Mouse (Mus musculus) gastrocnemius, postnatal 4 days (tissue): ENCODE results near the gene Jazf1. TPM values are rescaled to one million over a fixed set of nuclear protein-coding genes. Genes with fewer than 3 reads are reported as not detected.

Experiments
- DNase-seq, 2 experiments: peaks; one replicate each; pipeline ENCODE4 v3.0.0; 2021 to 2022; ENCODE audit warnings: low spot score in 2 of 2, mixed read lengths in 2 of 2
- total RNA-seq, 2 experiments: library from RNA; stranded (reverse); gene quantifications; 2 replicates each; pipeline ENCODE4 v1.2.3; 2021

The Jazf1 gene
- total RNA-seq, 2 experiments from 2014 or later = 10.7 to 11.6 TPM

GRCm38 (mm10) chr6:52917471-52917870, 151.0 kb downstream of the Jazf1 start:
- no peak for DNase-seq

DNA sequence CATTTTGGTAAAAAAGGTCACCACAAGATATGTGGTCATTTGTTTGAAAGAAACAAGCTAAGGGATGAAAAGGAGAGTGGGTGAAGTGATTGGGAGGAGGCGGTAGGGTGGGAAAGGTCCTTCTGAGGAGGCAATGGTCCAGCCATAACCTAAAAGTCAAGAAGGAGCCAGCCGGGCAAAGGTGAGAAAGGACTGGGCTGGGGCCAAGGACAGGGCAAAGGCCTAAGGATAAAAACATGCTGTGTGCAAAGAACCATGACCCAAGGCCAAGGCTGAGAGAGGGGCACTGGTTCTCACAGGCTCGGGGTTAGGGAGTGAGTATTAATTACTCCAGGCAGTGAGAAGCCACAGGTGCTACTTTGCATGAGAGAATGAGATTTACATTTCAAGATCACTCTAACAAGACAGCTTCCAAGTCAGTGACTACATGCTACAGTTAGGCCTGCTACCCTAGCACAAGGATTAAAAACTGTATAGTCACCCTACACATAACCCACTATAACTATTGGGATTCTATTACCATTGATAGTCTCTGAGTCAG, 151.5 kb downstream of the Jazf1 start:
- no peak for DNase-seq

GRCm38 (mm10) chr6:52914921-52915320, 153.5 kb downstream of the Jazf1 start:
- DNase-seq = no peak

DNA sequence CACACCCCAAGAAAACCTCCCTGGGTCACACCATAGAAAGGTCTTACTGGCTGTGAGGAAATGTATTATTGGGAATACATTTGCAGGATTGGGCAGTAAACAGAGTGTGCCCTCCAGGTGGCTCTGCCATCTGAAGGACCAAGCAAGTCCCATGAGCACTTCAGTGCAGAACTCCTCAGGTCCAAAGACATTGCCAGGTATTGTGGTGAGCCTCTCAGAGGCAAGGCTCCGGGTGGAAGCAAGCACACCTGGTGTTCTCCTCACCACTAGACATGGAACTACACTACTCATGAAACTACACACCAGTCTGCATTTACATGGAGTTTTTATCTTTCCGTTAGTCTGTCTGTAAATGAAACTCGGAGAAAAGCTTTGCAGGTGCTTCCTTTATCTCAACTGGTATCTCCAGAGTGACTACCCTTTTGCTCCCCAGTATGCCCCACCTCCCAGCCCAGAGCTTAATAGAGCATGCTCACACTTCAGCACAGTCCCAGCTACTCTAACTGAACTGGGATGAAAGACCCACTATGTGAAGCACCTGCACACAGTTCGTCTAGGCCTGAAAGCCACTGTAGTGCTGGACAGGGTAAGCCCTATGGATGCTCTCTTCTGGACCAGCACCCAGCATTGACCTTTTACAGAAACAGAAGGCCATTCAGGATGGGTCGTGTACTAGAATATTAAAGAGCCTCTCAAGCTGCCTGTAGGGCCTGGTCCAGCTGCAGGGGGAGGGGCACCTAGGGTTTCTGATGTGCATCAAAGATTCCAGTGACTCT, 156.1 kb downstream of the Jazf1 start:
- DNase-seq = no peak

- DNase-seq = no peak
Measured at GRCm38 (mm10) chr6:52906801-52907200, 161.6 kb downstream of the Jazf1 start.

- DNase-seq = no peak
Measured at GRCm38 (mm10) chr6:52905100-52905499, 163.3 kb downstream of the Jazf1 start.

- DNase-seq = no peak
Measured at GRCm38 (mm10) chr6:52903226-52903960, 165.0 kb downstream of the Jazf1 start.

- no peak for DNase-seq
Measured at GRCm38 (mm10) chr6:52899574-52900245, 168.7 kb downstream of the Jazf1 start.

DNA sequence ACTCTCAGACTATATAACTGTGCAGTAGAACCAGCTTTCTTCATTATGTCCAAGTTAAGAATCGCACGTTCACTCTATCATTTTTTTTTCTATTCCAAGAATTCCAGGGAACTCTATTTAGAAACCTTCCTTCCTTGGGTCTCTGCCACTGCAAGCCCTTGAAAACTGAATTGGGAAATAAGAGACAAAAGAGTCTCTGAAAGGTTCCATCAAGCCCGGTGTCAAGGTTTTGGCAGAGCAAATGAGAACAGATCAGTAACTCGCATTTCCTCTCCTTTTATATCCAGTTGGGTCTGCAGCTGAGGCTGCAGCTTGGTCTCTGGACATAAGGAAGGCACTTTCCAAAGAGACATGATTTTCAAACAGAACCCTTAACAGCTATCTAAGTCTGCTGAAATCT, 173.4 kb downstream of the Jazf1 start:
- DNase-seq = no peak

DNA sequence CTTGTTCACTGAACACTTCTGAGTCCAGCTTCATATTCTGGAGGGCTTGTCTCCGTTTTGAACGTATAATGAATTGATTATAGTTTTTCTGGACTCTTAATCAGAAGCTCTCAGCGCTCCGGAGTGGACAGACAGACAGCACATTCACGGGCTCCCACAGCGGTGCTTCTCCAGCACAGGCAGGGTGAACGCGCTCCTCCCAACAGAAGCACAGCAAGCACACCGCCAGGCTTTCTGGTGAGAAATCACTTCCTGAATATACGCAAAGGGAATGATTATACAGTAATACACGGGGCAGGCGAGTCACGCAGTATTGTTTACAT, 174.0 kb downstream of the Jazf1 start:
- DNase-seq = no peak

- no peak for DNase-seq
Measured at GRCm38 (mm10) chr6:52893811-52894500, 174.5 kb downstream of the Jazf1 start.

GRCm38 (mm10) chr6:52892978-52893377, 175.5 kb downstream of the Jazf1 start:
- no peak for DNase-seq

DNA sequence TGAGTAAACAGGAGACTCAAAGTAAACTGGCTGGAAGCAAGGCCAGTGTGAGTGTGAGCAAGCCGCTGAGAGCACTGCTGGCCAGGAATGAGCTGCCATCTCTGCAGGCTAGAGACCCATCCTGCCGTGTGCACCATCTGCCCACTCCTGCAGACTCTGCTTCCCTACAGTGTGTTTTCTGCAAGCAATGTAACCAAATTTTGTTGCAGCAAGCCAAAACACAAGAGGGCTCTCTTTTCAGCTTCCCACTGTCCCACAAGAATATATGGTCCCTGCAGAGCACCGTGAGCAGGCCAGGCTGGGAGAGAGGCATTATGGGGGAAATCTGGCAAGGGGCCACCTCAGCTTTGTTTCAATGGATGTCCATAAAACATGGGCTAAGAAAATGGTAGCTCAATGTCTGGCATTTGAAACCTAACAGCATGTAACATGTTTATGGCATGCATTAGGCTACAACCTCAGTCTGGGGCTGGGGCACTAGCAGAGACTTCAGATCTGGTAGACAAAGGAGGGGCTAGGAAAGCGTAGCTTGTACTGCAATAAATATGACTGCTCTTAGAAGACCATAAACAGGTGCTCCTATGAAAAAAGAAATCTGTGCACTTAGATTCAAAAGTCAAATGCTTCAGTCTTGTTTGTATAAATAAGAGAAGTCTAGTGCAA, 180.8 kb downstream of the Jazf1 start:
- no peak for DNase-seq

DNA sequence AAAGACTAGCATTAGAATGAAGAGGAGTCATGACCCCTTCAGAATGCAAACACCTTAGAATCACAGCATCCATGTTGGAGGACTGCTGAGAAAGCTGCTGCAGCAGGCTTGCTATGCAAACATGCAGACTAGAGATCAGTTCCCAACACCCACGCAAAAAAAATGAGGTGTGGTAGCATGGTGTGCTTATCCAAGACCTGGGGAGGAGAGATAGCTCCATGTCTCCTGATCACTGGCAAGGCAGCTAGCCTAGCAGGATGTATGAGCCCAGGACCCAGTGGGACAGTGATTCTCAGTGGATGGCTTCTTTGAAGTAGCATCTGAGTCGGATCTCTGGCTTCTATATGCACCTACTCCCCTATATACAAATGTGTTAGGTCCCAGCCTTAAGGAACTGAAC, 184.7 kb downstream of the Jazf1 start:
- DNase-seq = no peak

DNA sequence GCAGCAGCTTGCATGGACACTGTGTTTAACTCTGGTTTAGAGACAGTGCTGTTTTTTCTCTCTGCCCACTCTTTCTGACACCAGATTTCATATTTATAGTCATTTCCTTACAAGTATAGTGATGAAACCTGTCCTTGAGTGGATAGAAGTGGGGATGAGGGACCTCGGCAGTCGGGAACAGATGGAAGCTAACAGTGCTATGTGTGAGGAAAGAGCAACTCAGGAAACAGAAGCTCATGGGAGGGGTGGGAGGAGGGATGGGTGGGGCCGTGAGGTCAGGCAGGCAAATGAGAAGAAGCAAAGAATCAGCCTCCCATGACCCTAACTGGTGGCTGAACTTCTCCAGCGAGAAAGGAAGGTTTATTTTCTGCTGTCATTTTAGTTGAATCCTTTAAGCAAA, 191.3 kb downstream of the Jazf1 start:
- DNase-seq = no peak

- DNase-seq = no peak
Measured at GRCm38 (mm10) chr6:52871306-52871705, 197.1 kb downstream of the Jazf1 start.

DNA sequence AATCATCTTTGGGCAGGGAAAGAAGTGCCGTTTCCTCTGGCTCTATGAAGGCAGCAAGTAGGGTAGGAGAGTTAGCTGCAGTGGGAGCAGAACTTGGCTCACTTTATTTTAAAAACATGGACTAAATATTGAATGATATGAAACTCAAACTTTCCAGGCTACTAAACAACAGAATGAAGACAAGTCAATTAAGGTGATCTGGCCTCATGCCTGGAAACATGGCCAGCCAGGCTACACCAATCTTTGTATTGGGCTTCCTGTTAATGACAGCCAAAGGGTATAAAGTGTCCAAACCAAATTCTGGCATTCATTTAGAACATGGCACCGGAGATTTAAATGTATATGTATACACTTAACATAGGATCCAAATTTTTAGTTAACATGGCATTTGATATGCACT, 199.2 kb downstream of the Jazf1 start:
- DNase-seq = peak in 1 of 2 experiments; percentile 31

DNA sequence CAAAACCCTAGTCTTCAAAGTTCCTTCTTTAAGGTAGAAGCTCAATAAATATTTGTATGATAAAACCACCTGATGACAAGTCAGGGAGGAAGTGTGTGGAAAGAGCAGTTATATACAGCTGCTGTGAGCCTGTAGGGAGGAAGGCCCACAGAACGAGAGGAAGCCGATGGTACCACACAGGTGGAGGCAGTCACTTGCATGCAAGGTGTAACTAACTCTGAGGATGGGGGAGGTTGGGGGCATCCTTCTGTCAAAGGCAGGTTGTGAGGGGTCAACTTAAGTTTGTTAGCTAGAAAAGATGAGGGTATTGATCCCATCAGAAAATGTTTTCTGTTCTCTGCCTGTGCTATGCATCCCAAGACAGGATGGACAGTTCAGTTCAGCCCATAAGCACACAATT, 200.1 kb downstream of the Jazf1 start:
- no peak for DNase-seq

DNA sequence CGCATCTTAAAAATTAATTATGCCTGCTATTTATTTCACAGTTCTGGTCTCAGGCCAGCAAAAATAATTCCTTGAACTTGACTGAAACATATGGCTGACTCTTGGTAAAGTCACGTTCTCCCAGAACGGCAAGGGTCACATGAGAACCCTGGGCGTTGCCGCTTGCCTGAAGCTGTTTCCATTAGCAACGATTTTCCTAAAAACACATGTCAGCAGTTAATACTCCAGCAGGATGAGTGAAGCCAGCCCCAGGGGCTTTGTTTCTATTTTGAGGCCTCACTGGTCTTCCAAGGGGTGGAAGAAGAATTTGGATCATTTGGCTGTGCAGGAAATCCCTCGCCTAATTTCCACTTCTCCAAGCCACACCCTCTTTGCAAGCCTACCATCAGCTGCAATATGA, 206.5 kb downstream of the Jazf1 start:
- peak in 1 of 2 experiments; percentile 68 for DNase-seq

- peak in 1 of 2 experiments; percentile 37 for DNase-seq
Measured at GRCm38 (mm10) chr6:52861186-52861820, 207.1 kb downstream of the Jazf1 start.
